Mouse (Mus musculus) stomach, postnatal 0 days (tissue): Measurements from ENCODE around the gene Clcn6. TPM values are rescaled to one million over a fixed set of nuclear protein-coding genes. Genes with fewer than 3 reads are reported as not detected.
A peak's percentile ranks its signal among the peaks of the same experiment; 100 is the strongest.

Experiments
- ATAC-seq: fragments of 200-750 bp; cut with Nextera tagmentation; 2 replicates; pipeline ENCODE4 v1.8.0; 2017; ENCODE audit not compliant: low FRiP score, low TSS enrichment
- DNase-seq: peaks from one replicate; pipeline ENCODE4 v3.0.0-alpha.2; 2016; ENCODE audit warnings: low spot score
- H3K27ac ChIP-seq: fragments of 300-500 bp; sonication (generic); replicated peaks from 2 replicates; pipeline ENCODE4 v1.5.1; 2014; ENCODE audit warnings: mild to moderate bottlenecking, control low read depth
- H3K27me3 ChIP-seq: fragments of 300-500 bp; sonication (generic); 2 replicates; pipeline ENCODE4 v1.6.1; 2014; ENCODE audit warnings: low read length; ENCODE audit not compliant: control insufficient read depth, insufficient read depth
- H3K36me3 ChIP-seq: fragments of 300-500 bp; sonication (generic); 2 replicates; pipeline ENCODE4 v1.6.1; 2014; ENCODE audit warnings: low read length, mixed read lengths; ENCODE audit not compliant: control insufficient read depth, insufficient read depth
- H3K4me1 ChIP-seq: fragments of 300-500 bp; sonication (generic); replicated peaks from 2 replicates; pipeline ENCODE4 v1.6.1; 2014; ENCODE audit warnings: antibody characterized with exemption; ENCODE audit not compliant: control insufficient read depth, insufficient read depth
- H3K4me2 ChIP-seq: fragments of 300-500 bp; sonication (generic); replicated peaks from 2 replicates; pipeline ENCODE4 v1.6.1; 2014; ENCODE audit warnings: low read depth, mild to moderate bottlenecking, control low read depth, moderate library complexity
- H3K4me3 ChIP-seq: fragments of 300-500 bp; sonication (generic); 2 replicates; pipeline ENCODE4 v1.5.1; 2014; ENCODE audit warnings: low read depth, low read length, control low read depth
- H3K9ac ChIP-seq: fragments of 300-500 bp; sonication (generic); 2 replicates; pipeline ENCODE4 v1.6.1; 2014; ENCODE audit warnings: mild to moderate bottlenecking, low read length, control low read depth, mixed read lengths
- H3K9me3 ChIP-seq: fragments of 300-500 bp; sonication (generic); 2 replicates; pipeline ENCODE4 v1.6.1; 2016; ENCODE audit warnings: low read length; ENCODE audit not compliant: control insufficient read depth
- CTCF ChIP-seq: IDR thresholded peaks from 2 replicates; pipeline ENCODE4 v1.5.1; 2016; ENCODE audit warnings: antibody characterized with exemption, low read depth, mild to moderate bottlenecking, moderate library complexity
- EP300 ChIP-seq: optimal IDR thresholded peaks from 2 replicates; pipeline ENCODE3; 2016; ENCODE audit warnings: antibody characterized with exemption
- WGBS: fragments of 180-500 bp; shearing (Covaris S2); extraction: QIAGEN DNeasy Blood & Tissue Kit; methylation state at CpG from one replicate; pipeline ENCODE4 v1.1.7; 2014; 5-methylcytosine and 5-hydroxymethylcytosine counted together
- polyA plus RNA-seq: library from polyadenylated mRNA; unstranded; fragments of >200 nt; fragmentation: Nextera tagmentation; extraction: Ambion mirVana; gene quantifications from 2 replicates; pipeline ENCODE4 v1.2.1, GENCODE M21; 2015

Gene Clcn6
- polyA plus RNA-seq, 1 experiment from 2014 or later: 1.8 TPM

- H3K4me2 ChIP-seq: no peak overlapping the region
- ATAC-seq: no peak
- H3K4me1 ChIP-seq: no peaks in the 10 kb centered on the region
- H3K27ac ChIP-seq: no peak overlapping the region
- H3K9me3 ChIP-seq: no peaks in the 10 kb centered on the region
- no peaks in the 10 kb centered on the region for H3K27me3 ChIP-seq
- peaks cover 43% of the 10 kb centered on the region for H3K36me3 ChIP-seq
- H3K4me3 ChIP-seq: no peak overlapping the region
- TF ChIP-seq EP300 (no peak), CTCF (no peak)
- no peak overlapping the region for H3K9ac ChIP-seq
- no peak for DNase-seq
- 90% methylated on average over 2 of the region's 2 CpGs for WGBS
These were observed 29.0 kb downstream of the Clcn6 start for GRCm38 (mm10) chr4:148009641-148010040.

DNA sequence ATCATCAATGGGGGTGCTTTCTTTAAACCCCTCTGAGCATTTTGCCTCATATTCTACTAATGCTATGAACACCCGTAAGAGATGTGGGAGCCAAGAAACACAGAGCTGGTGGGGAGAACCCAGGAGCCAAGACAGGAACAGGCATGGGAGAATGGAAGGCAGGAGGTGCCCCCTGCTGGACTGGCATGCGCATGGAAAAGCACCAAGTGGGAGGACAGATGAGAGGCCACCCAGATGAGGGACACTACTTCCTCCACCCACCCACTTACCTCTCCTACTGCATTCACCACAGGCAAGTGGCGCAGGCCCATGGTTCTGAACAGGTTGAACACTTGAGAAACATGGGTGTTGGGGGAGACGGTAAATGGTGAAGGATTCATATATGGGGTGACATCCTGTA is 30.2 kb downstream of the Clcn6 start:
- Histone ChIP-seq H3K4me2 (no peak overlapping the region), H3K9ac (no peak overlapping the region), H3K27me3 (no peaks in the 10 kb centered on the region), H3K36me3 (peaks cover 31% of the 10 kb centered on the region), H3K4me3 (no peak overlapping the region), H3K4me1 (no peaks in the 10 kb centered on the region), H3K27ac (no peak overlapping the region), H3K9me3 (no peaks in the 10 kb centered on the region)
- ATAC-seq: 0 out of 2 replicates have a peak, but pooled peaks have one; percentile 19
- peak; percentile 60 for DNase-seq
- 81% methylated on average over 4 of the region's 4 CpGs for WGBS
- TF ChIP-seq CTCF: peak; percentile 79
- TF ChIP-seq EP300: no peak

DNA sequence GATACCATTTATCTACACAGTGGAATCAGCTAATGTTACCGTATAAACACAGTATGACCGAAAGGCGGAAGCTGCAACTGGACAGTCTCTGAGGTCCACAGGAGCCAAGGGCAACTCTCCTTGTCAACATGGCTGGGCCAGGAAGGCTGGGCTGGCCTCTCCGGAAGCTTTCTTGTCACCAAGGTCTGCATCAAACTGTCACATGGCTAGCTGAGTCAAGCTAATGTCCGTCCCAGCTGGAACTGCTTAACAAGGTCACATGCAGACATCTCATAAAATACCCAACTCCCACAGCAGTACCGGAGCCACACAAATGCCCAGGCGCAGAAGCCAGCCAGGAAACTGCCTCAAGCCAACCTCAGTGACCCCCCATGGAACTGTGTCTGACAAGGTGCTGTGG is 34.3 kb downstream of the Clcn6 start:
- Histone ChIP-seq H3K27me3 (no peaks in the 10 kb centered on the region), H3K4me1 (no peaks in the 10 kb centered on the region), H3K9ac (no peak overlapping the region), H3K4me2 (no peak overlapping the region), H3K9me3 (no peaks in the 10 kb centered on the region), H3K36me3 (peaks cover 3% of the 10 kb centered on the region; the same call in 1 of the 2 replicates), H3K4me3 (no peak overlapping the region), H3K27ac (no peak overlapping the region)
- TF ChIP-seq EP300 (no peak), CTCF (no peak)
- DNase-seq (no peak), ATAC-seq (no peak)
- WGBS: 86% methylated on average over 7 of the region's 7 CpGs

DNA sequence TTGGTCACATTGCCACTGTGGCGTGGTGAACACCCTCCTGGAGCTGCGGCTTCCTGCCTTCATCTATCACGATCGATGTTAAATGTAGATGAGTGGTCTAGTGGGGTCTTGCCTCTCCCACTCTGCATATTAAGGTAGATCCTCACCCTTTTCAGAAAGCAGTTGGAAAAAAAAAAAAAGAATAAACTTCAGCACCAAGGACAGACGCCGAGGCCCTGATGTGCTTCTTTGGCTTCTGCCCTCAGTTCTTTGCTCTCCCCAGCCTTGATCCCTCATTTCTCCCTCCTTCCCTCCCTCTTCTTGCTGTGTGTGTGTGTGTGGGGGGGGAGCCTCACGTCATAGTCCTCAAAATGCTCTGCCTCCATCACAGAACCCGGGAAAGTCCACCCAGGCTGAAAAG is 36.8 kb downstream of the Clcn6 start:
- ATAC-seq (no peak), DNase-seq (no peak)
- no peaks in the 10 kb centered on the region for H3K9me3 ChIP-seq
- peaks cover 3% of the 10 kb centered on the region; the same call in 1 of the 2 replicates for H3K36me3 ChIP-seq
- H3K4me2 ChIP-seq: no peak overlapping the region
- H3K4me3 ChIP-seq: no peak overlapping the region
- H3K4me1 ChIP-seq: no peaks in the 10 kb centered on the region
- WGBS: 48% methylated on average over 8 of the region's 8 CpGs
- no peak overlapping the region for H3K9ac ChIP-seq
- no peak for TF ChIP-seq CTCF
- TF ChIP-seq EP300: no peak
- no peaks in the 10 kb centered on the region for H3K27me3 ChIP-seq
- no peak overlapping the region for H3K27ac ChIP-seq

GRCm38 (mm10) chr4:148001013-148001789 is 37.4 kb downstream of the Clcn6 start:
- WGBS: 81% methylated on average over 17 of the region's 17 CpGs
- no peak overlapping the region for H3K4me2 ChIP-seq
- no peaks in the 10 kb centered on the region for H3K36me3 ChIP-seq
- H3K27me3 ChIP-seq: no peaks in the 10 kb centered on the region
- no peak overlapping the region for H3K4me3 ChIP-seq
- TF ChIP-seq CTCF: no peak
- no peak for TF ChIP-seq EP300
- DNase-seq (no peak), ATAC-seq (no peak)
- H3K9me3 ChIP-seq: no peaks in the 10 kb centered on the region
- H3K9ac ChIP-seq: no peak overlapping the region
- H3K27ac ChIP-seq: no peak overlapping the region
- H3K4me1 ChIP-seq: no peaks in the 10 kb centered on the region

GRCm38 (mm10) chr4:148000202-148000772 is 38.3 kb downstream of the Clcn6 start, which contains the start of gene Nppa:
Nppa (plus strand) TSS chr4:148000722.
- no peak within 1 kb of the TSS for H3K4me3 ChIP-seq
- H3K9ac ChIP-seq: no peak within 1 kb of the TSS
- H3K9me3 ChIP-seq: no peaks in the 10 kb centered on the region
- no peak within 1 kb of the TSS for H3K4me2 ChIP-seq
- H3K36me3 ChIP-seq: no peaks in the 10 kb centered on the region
- no peaks in the 10 kb centered on the region for H3K27me3 ChIP-seq
- DNase-seq: no peak
- H3K4me1 ChIP-seq: no peaks in the 10 kb centered on the region
- no peak for ATAC-seq
- WGBS: 32% methylated on average over 12 of the region's 12 CpGs
- TF ChIP-seq EP300 (no peak), CTCF (no peak)
- H3K27ac ChIP-seq: no peak within 1 kb of the TSS
